Mouse (Mus musculus): ENCODE data around the gene Gm9821.

Gene Gm9821

GRCm38 (mm10) chr2:91948792-91949241, 3.3 kb downstream of the Gm9821 start:
- no peak for DNase-seq (ENCODE audit: low spot score)

- no peak for DNase-seq (ENCODE audit: low spot score)
Observed at GRCm38 (mm10) chr2:91949411-91950274, 4.1 kb downstream of the Gm9821 start.

GRCm38 (mm10) chr2:91950275-91951085, 5.0 kb downstream of the Gm9821 start:
- DNase-seq (ENCODE audit: low spot score) = peak; percentile 54

GRCm38 (mm10) chr2:91953825-91954224, 8.3 kb downstream of the Gm9821 start:
- peak; percentile 94 for DNase-seq (ENCODE audit: low spot score)

GRCm38 (mm10) chr2:91955121-91955591, 9.7 kb downstream of the Gm9821 start:
- peak; percentile 64 for DNase-seq (ENCODE audit: low spot score)

GRCm38 (mm10) chr2:91955875-91956274, 10.4 kb downstream of the Gm9821 start:
- DNase-seq (ENCODE audit: low spot score) = no peak

GRCm38 (mm10) chr2:91957096-91957495, 11.6 kb downstream of the Gm9821 start:
- no peak for DNase-seq (ENCODE audit: low spot score)

GRCm38 (mm10) chr2:91958049-91958448, 12.5 kb downstream of the Gm9821 start:
- DNase-seq (ENCODE audit: low spot score) = no peak

GRCm38 (mm10) chr2:91958701-91959457, 13.4 kb downstream of the Gm9821 start:
- DNase-seq (ENCODE audit: low spot score) = peak; percentile 65

- no peak for DNase-seq (ENCODE audit: low spot score)
Observed at GRCm38 (mm10) chr2:91959544-91960410, 14.3 kb downstream of the Gm9821 start.

GRCm38 (mm10) chr2:91960459-91960858, 15.0 kb downstream of the Gm9821 start:
- no peak for DNase-seq (ENCODE audit: low spot score)

- no peak for DNase-seq (ENCODE audit: low spot score)
Observed at GRCm38 (mm10) chr2:91961901-91962761, 16.6 kb downstream of the Gm9821 start.

GRCm38 (mm10) chr2:91962864-91963401, 17.4 kb downstream of the Gm9821 start:
- DNase-seq (ENCODE audit: low spot score) = no peak

GRCm38 (mm10) chr2:91963443-91963932, 18.0 kb downstream of the Gm9821 start:
- peak; percentile 97 for DNase-seq (ENCODE audit: low spot score)

- DNase-seq (ENCODE audit: low spot score) = no peak
Observed at GRCm38 (mm10) chr2:91964610-91965204, 19.2 kb downstream of the Gm9821 start.

GRCm38 (mm10) chr2:91965417-91965816, 19.9 kb downstream of the Gm9821 start:
- peak; percentile 89 for DNase-seq (ENCODE audit: low spot score)

GRCm38 (mm10) chr2:91966367-91966766, 20.9 kb downstream of the Gm9821 start:
- no peak for DNase-seq (ENCODE audit: low spot score)

- peak; percentile 81 for DNase-seq (ENCODE audit: low spot score)
Observed at GRCm38 (mm10) chr2:91967962-91968361, 22.5 kb downstream of the Gm9821 start.

Measured in lung, postnatal 25 days (tissue).